Mouse (Mus musculus): ENCODE measurements around the gene Nop16. TPM values are rescaled to one million over a fixed set of nuclear protein-coding genes. Genes with fewer than 3 reads are reported as not detected.

Nop16 gene
- polyA plus RNA-seq, 1 experiment, result 10.7 TPM

GRCm38 (mm10) chr13:54581385-54581784, 8.5 kb downstream of the Nop16 start:
- H3K4me1 ChIP-seq (ENCODE audit: control insufficient read depth, insufficient read depth, low read length), result 0 out of 2 replicates have a peak, but pooled peaks cover 6% of the 10 kb centered on the region
- H3K27me3 ChIP-seq (ENCODE audit: control insufficient read depth, insufficient read depth, low read length), result no peaks in the 10 kb centered on the region
- no peak for TF ChIP-seq POLR2A (IDR thresholded peaks at IDR 0.05; ENCODE audit: control insufficient read depth, low read depth, low read length)
- TF ChIP-seq CTCF (IDR thresholded peaks at IDR 0.05; ENCODE audit: control insufficient read depth, insufficient read depth, insufficient replicate concordance, low read depth, low read length), result no peak
- no peaks in the 10 kb centered on the region; the same call in 1 of the 2 replicates for H3K36me3 ChIP-seq (ENCODE audit: control insufficient read depth, insufficient read depth, low read length)
- H3K4me3 ChIP-seq (ENCODE audit: control insufficient read depth, low read depth, low read length), result no peak overlapping the region
- H3K27ac ChIP-seq (ENCODE audit: control insufficient read depth, insufficient read depth, low read depth, low read length), result no peak overlapping the region

GRCm38 (mm10) chr13:54577652-54578507, 12.0 kb downstream of the Nop16 start:
- Histone ChIP-seq H3K4me1 (ENCODE audit: control insufficient read depth, insufficient read depth, low read length) (peaks cover 13% of the 10 kb centered on the region), H3K27me3 (ENCODE audit: control insufficient read depth, insufficient read depth, low read length) (no peaks in the 10 kb centered on the region), H3K4me3 (ENCODE audit: control insufficient read depth, low read depth, low read length) (no peak overlapping the region), H3K27ac (ENCODE audit: control insufficient read depth, insufficient read depth, low read depth, low read length) (no peak overlapping the region), H3K36me3 (ENCODE audit: control insufficient read depth, insufficient read depth, low read length) (no peaks in the 10 kb centered on the region; the same call in 1 of the 2 replicates)
- TF ChIP-seq POLR2A (IDR thresholded peaks at IDR 0.05; ENCODE audit: control insufficient read depth, low read depth, low read length), result no peak
- no peak for TF ChIP-seq CTCF (IDR thresholded peaks at IDR 0.05; ENCODE audit: control insufficient read depth, insufficient read depth, insufficient replicate concordance, low read depth, low read length)

GRCm38 (mm10) chr13:54575489-54575888, 14.4 kb downstream of the Nop16 start:
- TF ChIP-seq POLR2A (IDR thresholded peaks at IDR 0.05; ENCODE audit: control insufficient read depth, low read depth, low read length) (no peak), CTCF (IDR thresholded peaks at IDR 0.05; ENCODE audit: control insufficient read depth, insufficient read depth, insufficient replicate concordance, low read depth, low read length) (no peak)
- H3K4me1 ChIP-seq (ENCODE audit: control insufficient read depth, insufficient read depth, low read length), result peaks cover 13% of the 10 kb centered on the region
- H3K27ac ChIP-seq (ENCODE audit: control insufficient read depth, insufficient read depth, low read depth, low read length), result no peak overlapping the region
- no peaks in the 10 kb centered on the region for H3K36me3 ChIP-seq (ENCODE audit: control insufficient read depth, insufficient read depth, low read length)
- peak overlapping the region; percentile 83 for H3K4me3 ChIP-seq (ENCODE audit: control insufficient read depth, low read depth, low read length)
- H3K27me3 ChIP-seq (ENCODE audit: control insufficient read depth, insufficient read depth, low read length), result no peaks in the 10 kb centered on the region

- Histone ChIP-seq H3K4me3 (ENCODE audit: control insufficient read depth, low read depth, low read length) (peak within 1 kb of the TSS; percentile 83), H3K27ac (ENCODE audit: control insufficient read depth, insufficient read depth, low read depth, low read length) (no peak within 1 kb of the TSS), H3K36me3 (ENCODE audit: control insufficient read depth, insufficient read depth, low read length) (no peaks in the 10 kb centered on the region), H3K4me1 (ENCODE audit: control insufficient read depth, insufficient read depth, low read length) (peaks cover 13% of the 10 kb centered on the region), H3K27me3 (ENCODE audit: control insufficient read depth, insufficient read depth, low read length) (no peaks in the 10 kb centered on the region)
- TF ChIP-seq POLR2A (IDR thresholded peaks at IDR 0.05; ENCODE audit: control insufficient read depth, low read depth, low read length) (no peak; the same call in 1 of the 2 replicates), CTCF (IDR thresholded peaks at IDR 0.05; ENCODE audit: control insufficient read depth, insufficient read depth, insufficient replicate concordance, low read depth, low read length) (no peak)
These were observed 14.9 kb downstream of the Nop16 start, which contains the start of gene Arl10 for GRCm38 (mm10) chr13:54574854-54575481. Arl10 (plus strand) TSS chr13:54575015.

- no peak for TF ChIP-seq POLR2A (IDR thresholded peaks at IDR 0.05; ENCODE audit: control insufficient read depth, low read depth, low read length)
- no peak for TF ChIP-seq CTCF (IDR thresholded peaks at IDR 0.05; ENCODE audit: control insufficient read depth, insufficient read depth, insufficient replicate concordance, low read depth, low read length)
- Histone ChIP-seq H3K4me3 (ENCODE audit: control insufficient read depth, low read depth, low read length) (no peak overlapping the region), H3K4me1 (ENCODE audit: control insufficient read depth, insufficient read depth, low read length) (peaks cover 6% of the 10 kb centered on the region), H3K27ac (ENCODE audit: control insufficient read depth, insufficient read depth, low read depth, low read length) (no peak overlapping the region), H3K36me3 (ENCODE audit: control insufficient read depth, insufficient read depth, low read length) (no peaks in the 10 kb centered on the region), H3K27me3 (ENCODE audit: control insufficient read depth, insufficient read depth, low read length) (no peaks in the 10 kb centered on the region)
These were observed 17.3 kb downstream of the Nop16 start for GRCm38 (mm10) chr13:54572621-54573020.

- TF ChIP-seq POLR2A (IDR thresholded peaks at IDR 0.05; ENCODE audit: control insufficient read depth, low read depth, low read length), result no peak
- no peak for TF ChIP-seq CTCF (IDR thresholded peaks at IDR 0.05; ENCODE audit: control insufficient read depth, insufficient read depth, insufficient replicate concordance, low read depth, low read length)
- no peaks in the 10 kb centered on the region for H3K36me3 ChIP-seq (ENCODE audit: control insufficient read depth, insufficient read depth, low read length)
- no peak overlapping the region for H3K27ac ChIP-seq (ENCODE audit: control insufficient read depth, insufficient read depth, low read depth, low read length)
- peaks cover 6% of the 10 kb centered on the region for H3K4me1 ChIP-seq (ENCODE audit: control insufficient read depth, insufficient read depth, low read length)
- no peak overlapping the region for H3K4me3 ChIP-seq (ENCODE audit: control insufficient read depth, low read depth, low read length)
- H3K27me3 ChIP-seq (ENCODE audit: control insufficient read depth, insufficient read depth, low read length), result no peaks in the 10 kb centered on the region
These were observed 18.3 kb downstream of the Nop16 start for GRCm38 (mm10) chr13:54571637-54572036.

- Histone ChIP-seq H3K4me3 (ENCODE audit: control insufficient read depth, low read depth, low read length) (no peak overlapping the region), H3K27me3 (ENCODE audit: control insufficient read depth, insufficient read depth, low read length) (no peaks in the 10 kb centered on the region), H3K4me1 (ENCODE audit: control insufficient read depth, insufficient read depth, low read length) (peaks cover 8% of the 10 kb centered on the region), H3K36me3 (ENCODE audit: control insufficient read depth, insufficient read depth, low read length) (no peaks in the 10 kb centered on the region), H3K27ac (ENCODE audit: control insufficient read depth, insufficient read depth, low read depth, low read length) (no peak overlapping the region)
- TF ChIP-seq POLR2A (IDR thresholded peaks at IDR 0.05; ENCODE audit: control insufficient read depth, low read depth, low read length) (no peak), CTCF (IDR thresholded peaks at IDR 0.05; ENCODE audit: control insufficient read depth, insufficient read depth, insufficient replicate concordance, low read depth, low read length) (no peak)
These were observed 19.2 kb downstream of the Nop16 start for GRCm38 (mm10) chr13:54570736-54571135.

All from testis, adult 2 months (tissue).